Mouse (Mus musculus) small intestine, adult 2 months (tissue): ENCODE data around the gene Anp32e. TPM values are rescaled to one million over a fixed set of nuclear protein-coding genes. Genes with fewer than 3 reads are reported as not detected.
A peak's percentile ranks its signal among the peaks of the same experiment; 100 is the strongest.

Experiments used
- H3K27ac ChIP-seq: fragments of 200-500 bp; 2 replicates; pipeline ENCODE4 v1.5.1; 2012; ENCODE audit warnings: low read depth, low read length, control low read depth, inconsistent platforms; ENCODE audit not compliant: insufficient read depth
- H3K27me3 ChIP-seq: fragments of 200-500 bp; 2 replicates; pipeline ENCODE4 v1.6.1; 2012; ENCODE audit warnings: mild to moderate bottlenecking, moderate library complexity, low read length, inconsistent platforms; ENCODE audit not compliant: control insufficient read depth, insufficient read depth
- H3K36me3 ChIP-seq: fragments of 200-500 bp; 2 replicates; pipeline ENCODE4 v1.6.1; 2012; ENCODE audit warnings: mild to moderate bottlenecking, low read length, control low read depth, inconsistent platforms; ENCODE audit not compliant: control insufficient read depth, insufficient read depth
- H3K4me1 ChIP-seq: fragments of 200-500 bp; 2 replicates; pipeline ENCODE4 v1.6.1; 2012; ENCODE audit warnings: low read length, inconsistent platforms, mixed read lengths; ENCODE audit not compliant: control insufficient read depth, insufficient read depth, insufficient read length
- H3K4me3 ChIP-seq: fragments of 200-500 bp; 2 replicates; pipeline ENCODE4 v1.5.1; 2012; ENCODE audit warnings: low read depth, mild to moderate bottlenecking, control low read depth, inconsistent platforms, low read length, moderate library complexity
- CTCF ChIP-seq: fragments of 200-500 bp; IDR thresholded peaks from 2 replicates; pipeline ENCODE4 v1.5.1; 2012; ENCODE audit warnings: low read depth, mild to moderate bottlenecking, control low read depth, inconsistent platforms, low read length, moderate library complexity, mixed read lengths; ENCODE audit not compliant: insufficient replicate concordance, insufficient read length; ENCODE audit errors: extremely low read depth
- POLR2A ChIP-seq: fragments of 200-500 bp; IDR thresholded peaks from 2 replicates; pipeline ENCODE4 v1.6.1; 2012; ENCODE audit warnings: low read depth, mild to moderate bottlenecking, control low read depth, inconsistent platforms, low read length, moderate library complexity
- WGBS: fragments of 180-500 bp; shearing (Covaris S2); methylation state at CpG from one replicate; pipeline ENCODE4 v1.1.7; 2018; 5-methylcytosine and 5-hydroxymethylcytosine counted together
- polyA plus RNA-seq: library from polyadenylated mRNA; depleted of rRNA; stranded (reverse); fragments of >200 nt; gene quantifications from 2 replicates; pipeline ENCODE4 v1.2.3, GENCODE M21; 2012; rRNA removed

Gene Anp32e
- 4.7 and 8.7 TPM in 2 replicates for polyA plus RNA-seq

DNA sequence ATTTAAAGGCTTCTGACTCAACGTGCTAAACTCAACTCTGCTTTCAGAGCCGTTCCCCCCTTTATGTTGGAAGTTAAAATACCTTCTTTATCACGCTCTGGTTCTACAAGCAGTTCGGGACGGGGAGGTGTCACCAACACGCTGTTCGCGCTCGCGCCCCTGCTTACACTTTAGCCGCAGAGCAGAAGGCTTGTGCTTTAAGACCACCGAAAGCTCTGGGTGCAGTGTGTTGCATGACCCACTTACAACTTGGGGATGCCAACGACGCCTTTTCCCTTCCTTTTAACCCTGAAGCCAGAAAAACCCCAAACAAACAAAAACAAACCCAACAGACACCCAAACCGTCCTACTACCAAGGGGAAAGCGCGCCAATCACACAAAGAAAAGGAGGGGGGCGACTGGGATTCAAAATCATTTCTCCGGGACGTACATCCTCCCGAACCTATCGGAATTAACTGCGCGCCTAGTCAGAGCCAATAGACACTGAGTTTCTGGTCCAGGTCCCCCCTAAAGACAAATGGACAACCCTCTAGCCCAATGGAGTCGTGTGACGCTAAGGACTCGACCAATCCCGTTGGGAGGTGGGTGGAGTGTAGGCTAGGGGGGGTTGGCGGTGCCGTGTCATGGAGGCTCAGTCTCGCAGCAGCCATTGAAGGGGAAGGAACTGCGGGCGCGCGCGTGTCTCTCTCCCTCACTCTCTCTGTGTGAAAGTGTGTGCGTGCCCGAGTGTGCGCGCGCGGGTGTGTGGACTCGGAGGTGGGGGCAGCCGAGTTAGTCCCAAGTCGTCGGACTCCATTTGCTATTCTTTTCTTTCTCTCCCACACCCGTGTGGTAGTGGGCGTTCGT is at the start of gene Anp32e:
Gene Anp32e, plus strand, starts transcription at position 589 of the 846 bp plus-strand sequence.
- Histone ChIP-seq H3K4me3 (peak within 1 kb of the TSS; percentile 71), H3K36me3 (no peaks in the 10 kb centered on the region), H3K4me1 (peaks cover 3% of the 10 kb centered on the region; the same call in 1 of the 2 replicates), H3K27me3 (no peaks in the 10 kb centered on the region), H3K27ac (peak within 1 kb of the TSS; percentile 30)
- TF ChIP-seq CTCF (no peak), POLR2A (peak; percentile 95)
- WGBS, result under 1% methylated on average over 49 of the region's 49 CpGs

DNA sequence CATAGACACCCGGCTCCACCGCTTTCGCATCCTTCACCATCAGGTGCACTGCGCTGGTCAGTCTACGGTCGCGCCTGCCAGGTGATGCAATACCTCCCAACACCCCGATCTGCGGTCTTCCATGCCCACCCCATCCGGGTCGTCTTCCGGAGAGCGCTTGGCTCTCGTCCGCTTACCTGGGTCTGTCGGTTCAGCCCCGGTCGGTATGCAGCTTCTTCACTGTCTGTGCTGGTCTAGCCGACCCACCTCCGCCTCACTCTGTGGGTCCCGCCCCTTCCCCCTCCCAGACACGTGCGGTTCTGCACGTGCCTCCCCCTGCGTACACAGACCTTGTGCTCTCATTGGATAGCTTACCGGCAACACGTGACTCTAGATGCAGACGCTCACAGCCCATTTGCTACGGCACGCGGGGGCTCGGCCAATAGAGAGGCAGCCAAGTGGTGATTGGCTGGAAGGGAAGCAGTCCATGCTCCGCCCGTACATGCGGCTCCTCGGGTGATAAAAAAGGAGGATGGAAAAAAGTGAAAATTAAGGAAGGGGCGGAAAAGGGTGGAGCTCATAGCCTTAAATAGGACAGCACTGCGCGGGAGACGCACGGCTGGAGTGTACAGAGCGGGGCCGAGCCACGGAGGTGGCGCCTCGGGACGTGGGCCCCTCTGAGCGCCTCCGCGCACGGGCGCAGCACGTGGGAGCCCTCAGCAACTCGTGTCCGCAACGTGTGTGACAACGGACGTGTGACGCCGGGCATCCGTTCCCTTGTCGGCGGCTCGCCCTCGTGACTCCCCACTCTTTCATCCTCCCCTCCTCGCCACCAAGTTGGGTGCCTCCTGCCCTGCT is 46.8 kb upstream of the Anp32e start, which contains the start of gene Ciart:
Gene Ciart, minus strand, starts transcription at position 273 of the 837 bp plus-strand sequence.
- Histone ChIP-seq H3K27ac (peak within 1 kb of the TSS; percentile 84), H3K4me3 (peak within 1 kb of the TSS; percentile 75), H3K27me3 (no peaks in the 10 kb centered on the region), H3K4me1 (peaks cover 17% of the 10 kb centered on the region; the same call in 1 of the 2 replicates), H3K36me3 (no peaks in the 10 kb centered on the region)
- under 1% methylated on average over 66 of the region's 66 CpGs for WGBS
- TF ChIP-seq CTCF (no peak), POLR2A (peak; percentile 41; the same call in 1 of the 2 replicates)

DNA sequence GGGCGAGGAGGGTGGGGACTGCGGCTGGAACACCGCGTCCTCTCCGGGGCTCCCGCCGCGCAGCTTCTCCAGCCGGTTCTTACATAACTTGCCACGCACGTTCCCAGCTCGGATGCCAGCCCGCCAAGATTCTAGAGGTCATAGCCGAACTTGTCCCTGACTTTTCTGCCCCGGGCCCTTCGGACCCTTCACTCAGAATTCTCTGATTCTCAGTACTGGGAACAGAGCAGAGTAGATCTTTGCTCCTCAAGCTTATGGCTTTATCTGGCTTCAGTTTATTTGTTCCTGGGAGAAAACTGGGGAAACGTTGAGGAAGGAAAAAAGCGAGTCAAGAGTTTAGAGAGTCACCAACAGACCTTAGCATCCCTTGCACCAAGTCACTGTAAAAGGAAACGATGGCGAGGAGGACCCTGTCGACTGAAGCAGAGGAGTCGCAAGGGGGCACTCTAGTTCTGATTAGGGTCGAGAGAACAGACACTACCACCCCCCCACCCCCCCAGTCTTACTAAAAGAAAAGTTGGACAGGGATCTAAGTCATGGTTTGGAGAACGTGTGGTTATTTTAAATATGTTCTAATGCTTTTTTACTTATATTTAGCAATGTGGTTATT is 46.1 kb upstream of the Anp32e start:
- no peaks in the 10 kb centered on the region for H3K27me3 ChIP-seq
- H3K4me1 ChIP-seq, result peaks cover 23% of the 10 kb centered on the region; the same call in 1 of the 2 replicates
- no peaks in the 10 kb centered on the region for H3K36me3 ChIP-seq
- H3K4me3 ChIP-seq, result peak overlapping the region; percentile 75
- TF ChIP-seq CTCF, result peak; percentile 73; the same call in 1 of the 2 replicates
- TF ChIP-seq POLR2A, result no peak
- WGBS, result 2% methylated on average over 24 of the region's 24 CpGs
- H3K27ac ChIP-seq, result peak overlapping the region; percentile 84

DNA sequence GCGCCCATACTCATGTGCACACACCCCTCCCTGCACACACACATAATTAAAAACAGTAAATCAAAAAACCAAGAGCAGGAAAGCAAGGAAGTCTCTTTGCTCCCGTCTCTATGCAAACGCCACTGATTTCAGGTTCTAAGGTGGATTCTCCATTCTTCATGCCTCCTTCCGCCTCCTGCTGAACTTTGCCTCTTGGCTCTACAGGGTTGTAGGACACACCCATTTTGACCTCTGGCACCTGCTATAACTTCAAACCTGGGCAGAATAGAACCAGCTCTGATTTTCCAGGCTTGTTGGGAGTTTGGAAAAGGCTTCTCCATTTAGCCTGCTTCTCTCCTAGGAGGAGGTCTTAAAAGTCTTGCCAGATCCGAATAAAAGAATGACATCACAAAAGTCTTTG is 44.6 kb upstream of the Anp32e start:
- H3K27ac ChIP-seq, result peak overlapping the region; percentile 92
- 38% methylated on average over 5 of the region's 5 CpGs for WGBS
- H3K36me3 ChIP-seq, result no peaks in the 10 kb centered on the region
- H3K4me1 ChIP-seq, result peaks cover 24% of the 10 kb centered on the region; the same call in 1 of the 2 replicates
- TF ChIP-seq POLR2A, result peak; percentile 26; the same call in 1 of the 2 replicates
- no peak for TF ChIP-seq CTCF
- no peak overlapping the region for H3K4me3 ChIP-seq
- H3K27me3 ChIP-seq, result no peaks in the 10 kb centered on the region

DNA sequence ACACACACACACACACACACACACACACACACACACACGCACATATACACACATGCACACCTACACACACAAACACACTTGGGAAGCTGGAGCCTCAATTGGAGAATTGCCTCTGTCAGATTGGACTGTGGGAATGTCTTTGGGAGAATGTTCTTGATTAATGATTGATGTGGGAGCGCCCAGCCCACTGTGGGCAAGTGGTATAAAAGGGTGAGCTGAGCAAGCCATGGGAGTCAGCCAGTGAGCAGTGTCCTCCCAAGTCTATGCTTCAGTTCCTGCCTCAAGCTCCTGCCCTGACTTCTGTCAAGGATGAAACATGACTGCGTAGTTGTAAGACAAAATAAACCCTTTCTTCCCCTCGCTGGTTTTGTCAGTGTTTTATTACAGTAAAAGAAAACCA is 41.5 kb upstream of the Anp32e start:
- Histone ChIP-seq H3K36me3 (no peaks in the 10 kb centered on the region), H3K4me3 (no peak overlapping the region), H3K4me1 (peaks cover 21% of the 10 kb centered on the region; the same call in 1 of the 2 replicates), H3K27me3 (no peaks in the 10 kb centered on the region), H3K27ac (no peak overlapping the region)
- 36% methylated on average over 4 of the region's 4 CpGs for WGBS
- no peak for TF ChIP-seq CTCF
- peak; percentile 77; the same call in 1 of the 2 replicates for TF ChIP-seq POLR2A

DNA sequence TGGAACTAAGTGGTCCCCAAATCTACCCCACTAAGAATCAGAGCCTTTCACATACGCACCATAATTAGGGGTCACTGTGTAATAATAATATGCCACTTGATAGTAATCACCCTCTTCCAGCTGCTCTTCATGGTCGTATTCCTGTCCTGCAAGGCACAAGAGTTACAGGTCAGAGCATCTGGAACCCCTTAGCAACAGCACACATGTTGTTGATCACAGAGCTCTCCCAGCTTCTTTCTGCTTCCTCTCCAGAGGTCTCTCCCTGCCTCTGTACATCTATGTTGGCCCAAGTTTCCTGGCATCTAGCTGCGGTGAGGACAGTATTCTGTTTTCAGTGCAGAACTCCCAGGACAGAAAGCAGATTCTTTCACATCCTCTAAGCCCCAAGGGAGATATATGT is 39.4 kb upstream of the Anp32e start:
- no peak overlapping the region for H3K4me3 ChIP-seq
- WGBS, result 71% methylated on average over 3 of the region's 3 CpGs
- H3K27ac ChIP-seq, result no peak overlapping the region
- no peaks in the 10 kb centered on the region for H3K27me3 ChIP-seq
- TF ChIP-seq POLR2A, result no peak
- no peak for TF ChIP-seq CTCF
- peaks cover 18% of the 10 kb centered on the region; the same call in 1 of the 2 replicates for H3K4me1 ChIP-seq
- no peaks in the 10 kb centered on the region for H3K36me3 ChIP-seq
